Mouse (Mus musculus) mouse embryonic stem cell (cell line): Measurements from ENCODE around the gene Ift22.

Source experiments
- in situ Hi-C, 2 experiments: fragments of 300-500 bp; cut with MboI; formaldehyde crosslinking; loops; 1 replicate in 1 of 2; 3 replicates in 1 of 2; pipeline ENCODE4 v1.14.3; 2019 to 2020; ENCODE audit warnings: low sequenced_read_pairs in 2 of 2, low pct_unique_long_range_greater_than_20kb in 1 of 2, mixed read lengths in 1 of 2; ENCODE audit not compliant: unreplicated experiment in 1 of 2

The Ift22 gene

GRCm38 (mm10) chr5:136907991-136908857 is at the start of gene Ift22:
Gene Ift22, plus strand, starts transcription at chr5:136908150.
- in situ Hi-C loops: no loop called here

GRCm38 (mm10) chr5:136861191-136861940 is 46.6 kb upstream of the Ift22 start:
- in situ Hi-C loops: no loop called here

GRCm38 (mm10) chr5:136862806-136863205 is 45.1 kb upstream of the Ift22 start:
- in situ Hi-C loops: no loop called here

GRCm38 (mm10) chr5:136863276-136863675 is 44.7 kb upstream of the Ift22 start:
- in situ Hi-C loops: no loop called here

- in situ Hi-C loops: no loop called here
Measured at GRCm38 (mm10) chr5:136863961-136864674, 43.8 kb upstream of the Ift22 start.

- in situ Hi-C loops: no loop called here
Measured at GRCm38 (mm10) chr5:136867706-136868105, 40.2 kb upstream of the Ift22 start.

GRCm38 (mm10) chr5:136869451-136870114 is 38.4 kb upstream of the Ift22 start:
- in situ Hi-C loops: no loop called here

- in situ Hi-C loops: no loop called here
Measured at GRCm38 (mm10) chr5:136872417-136872816, 35.5 kb upstream of the Ift22 start.

GRCm38 (mm10) chr5:136874271-136874670 is 33.7 kb upstream of the Ift22 start:
- in situ Hi-C loops: no loop called here

GRCm38 (mm10) chr5:136880101-136880500 is 27.8 kb upstream of the Ift22 start:
- in situ Hi-C loops: loop anchor here in 1 of 2 experiments (5.0 kb wide), 1 partner anchor 38 kb away; no protein-coding TSS in a partner anchor

GRCm38 (mm10) chr5:136881380-136882009 is 26.5 kb upstream of the Ift22 start:
- in situ Hi-C loops: loop anchor here in 1 of 2 experiments (5.0 kb wide), 1 partner anchor 39 kb away; no protein-coding TSS in a partner anchor

GRCm38 (mm10) chr5:136882055-136882787 is 25.7 kb upstream of the Ift22 start:
- in situ Hi-C loops: loop anchor here in 1 of 2 experiments (5.0 kb wide), 1 partner anchor 40 kb away; no protein-coding TSS in a partner anchor

- in situ Hi-C loops: loop anchor here in 1 of 2 experiments (5.0 kb wide), 1 partner anchor 41 kb away; no protein-coding TSS in a partner anchor
Measured at GRCm38 (mm10) chr5:136882788-136883439, 25.0 kb upstream of the Ift22 start, which contains the start of gene Col26a1. Gene Col26a1, minus strand, starts transcription at chr5:136883209.

- in situ Hi-C loops: no loop called here
Measured at GRCm38 (mm10) chr5:136886957-136887356, 21.0 kb upstream of the Ift22 start.

- in situ Hi-C loops: no loop called here
Measured at GRCm38 (mm10) chr5:136888539-136889355, 19.2 kb upstream of the Ift22 start.
